Mouse (Mus musculus) brain, adult 2 months (tissue): ENCODE results near the gene Dhx37.
"Not testable (repeated sequence)": the region's sequence is repeated elsewhere in the genome, so short reads cannot be mapped to it uniquely, and the experiment has no call there.

Experiments used
- DNase-seq: peaks from one replicate; pipeline ENCODE4 v3.0.0; 2011; ENCODE audit warnings: low read depth, low spot score

The Dhx37 gene

GRCm38 (mm10) chr5:125448631-125449030 lies 14.7 kb upstream of the Dhx37 start:
- DNase-seq, result no peak

DNA sequence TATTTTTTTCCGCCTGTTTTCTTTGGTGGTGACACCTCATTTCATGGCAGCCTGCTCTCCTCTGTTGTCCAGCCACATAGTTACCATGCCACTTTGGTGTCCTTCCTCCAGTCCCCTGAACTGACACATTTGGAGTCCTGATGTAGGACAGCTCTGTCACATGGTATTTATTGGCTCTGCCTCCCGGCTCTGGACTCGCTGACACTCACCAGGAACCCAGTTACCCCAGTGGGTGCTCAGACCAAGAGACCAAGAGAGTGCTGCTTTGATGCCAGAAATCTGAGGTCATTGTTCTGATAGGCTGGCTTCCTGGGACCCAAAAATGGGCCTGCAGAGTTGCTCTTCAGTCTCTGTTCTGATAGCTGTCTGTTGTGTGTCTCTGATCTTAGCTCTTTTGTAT lies 14.1 kb upstream of the Dhx37 start:
- no peak for DNase-seq

- peak; percentile 70 for DNase-seq
Observed at GRCm38 (mm10) chr5:125446344-125446743, 12.4 kb upstream of the Dhx37 start.

- no peak for DNase-seq
Observed at GRCm38 (mm10) chr5:125444554-125444953, 10.6 kb upstream of the Dhx37 start.

DNA sequence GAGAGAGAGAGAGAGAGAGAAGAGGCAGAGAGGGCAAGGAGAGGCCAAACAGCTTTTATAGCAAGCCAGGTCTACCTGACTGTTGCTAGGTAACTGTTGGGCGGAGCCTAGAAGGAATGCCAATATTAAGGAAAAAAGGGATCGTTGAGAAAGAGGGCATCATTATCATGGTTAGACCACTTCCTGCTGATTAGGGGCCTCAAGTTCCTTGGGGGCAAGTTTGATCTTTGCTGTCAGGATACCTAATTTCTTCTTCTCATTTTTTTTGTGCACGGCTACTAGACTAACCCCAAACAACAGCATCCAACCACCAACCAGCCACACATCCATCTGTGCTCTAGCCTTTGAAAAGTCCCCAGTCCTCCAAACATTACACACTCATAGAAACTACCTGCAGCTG lies 10.0 kb upstream of the Dhx37 start:
- DNase-seq, result no peak

- no peak for DNase-seq
Observed at GRCm38 (mm10) chr5:125443335-125443734, 9.4 kb upstream of the Dhx37 start.

- no peak for DNase-seq
Observed at GRCm38 (mm10) chr5:125442136-125442995, 8.4 kb upstream of the Dhx37 start.

DNA sequence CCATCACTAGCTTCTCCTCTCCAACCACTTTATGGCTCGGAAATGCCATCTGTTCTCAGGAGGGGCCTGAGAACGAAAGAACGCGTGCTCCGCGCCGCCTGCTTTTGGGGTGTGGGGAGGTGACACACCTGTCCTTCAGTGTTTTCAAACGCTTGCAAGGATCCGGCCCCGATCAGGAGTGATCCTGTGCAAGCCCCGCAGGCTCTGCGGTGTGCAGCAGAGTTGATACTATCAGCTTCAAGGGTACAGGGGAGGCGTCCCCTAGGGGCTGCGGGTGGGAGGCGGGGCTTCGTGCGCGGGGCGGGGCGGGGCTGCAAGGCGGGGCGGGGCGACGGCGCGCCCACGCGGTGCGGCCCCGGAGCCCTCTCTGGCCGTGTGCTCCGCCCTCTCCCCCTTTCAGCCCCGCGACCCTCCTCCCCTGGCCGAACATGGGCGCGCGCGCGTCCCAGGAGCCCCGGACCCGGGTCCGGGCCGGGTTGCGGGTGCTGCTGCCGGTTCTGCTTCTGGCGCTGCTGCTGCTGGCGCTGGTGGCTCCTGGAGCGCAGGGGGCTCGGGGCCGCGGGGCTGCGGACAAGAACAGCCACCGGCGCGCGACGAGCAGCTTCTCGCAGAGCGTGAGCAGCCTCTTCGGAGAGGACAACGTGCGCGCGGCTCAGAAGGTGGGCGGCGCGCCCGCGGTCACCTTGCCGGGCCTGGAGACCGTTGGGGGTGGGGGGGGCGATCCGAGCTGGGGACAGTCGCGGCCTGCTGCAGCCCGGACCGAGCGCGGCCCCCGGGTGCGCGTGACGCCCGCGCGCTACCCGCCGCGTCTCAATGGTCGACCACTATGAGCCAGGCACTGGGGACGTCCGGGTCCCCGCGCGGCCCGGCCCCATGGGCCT lies 7.6 kb upstream of the Dhx37 start, which contains the start of gene Bri3bp:
Gene Bri3bp (plus strand): TSS at position 335 of the 881 bp plus-strand sequence.
- peak; percentile 67 for DNase-seq

DNA sequence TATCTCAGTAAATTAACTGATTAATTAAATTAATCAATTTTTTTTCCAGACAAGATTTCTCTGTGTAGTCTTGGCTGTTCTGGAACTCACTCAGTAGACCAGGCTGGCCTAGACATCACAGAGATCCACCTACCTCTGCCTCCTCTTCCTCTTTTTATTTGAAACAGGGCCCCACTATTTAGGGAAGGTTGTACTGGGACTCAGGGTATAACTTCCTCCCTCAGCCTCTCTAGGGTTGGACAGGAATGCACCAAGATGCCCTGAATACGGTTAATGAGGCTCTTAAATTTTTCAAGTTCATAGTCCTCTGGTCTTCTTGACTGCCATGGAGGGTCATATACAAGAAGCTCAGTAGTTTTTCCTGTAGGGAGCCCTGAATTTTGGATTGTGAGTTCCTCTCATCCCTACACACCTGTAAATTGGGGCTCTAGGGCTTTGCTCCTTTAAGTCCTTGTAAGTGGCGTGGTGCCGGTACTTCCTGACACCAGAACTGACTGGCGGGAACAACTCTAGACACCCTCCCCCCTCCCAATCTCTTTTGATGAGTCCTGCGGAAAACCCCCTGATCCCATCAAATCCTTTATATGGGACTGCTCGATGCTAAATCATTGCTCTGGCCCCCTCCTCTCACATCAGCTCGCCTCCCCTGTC lies 6.8 kb upstream of the Dhx37 start:
- DNase-seq, result no peak

DNA sequence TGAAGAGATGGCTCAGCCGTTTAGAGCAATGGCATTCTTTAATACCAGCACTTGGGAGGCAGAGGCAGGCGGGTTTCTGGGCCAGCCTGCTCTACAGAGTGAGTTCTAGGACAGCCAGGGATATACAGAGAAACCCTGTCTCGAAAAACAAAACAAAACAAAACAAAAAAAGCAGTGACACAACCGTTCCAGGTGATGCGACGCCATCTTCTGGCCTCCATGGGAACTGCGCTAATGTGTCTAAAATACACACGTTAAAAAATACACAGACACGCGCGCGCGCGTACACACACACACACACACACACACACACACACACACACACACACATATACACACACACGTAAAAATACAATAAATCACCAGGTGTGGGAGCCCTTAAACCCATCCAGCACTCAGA lies 426 bp upstream of the Dhx37 start:
- not testable (repeated sequence) for DNase-seq

- DNase-seq, result not testable (repeated sequence)
Observed at GRCm38 (mm10) chr5:125432324-125432723, 1.6 kb downstream of the Dhx37 start.

DNA sequence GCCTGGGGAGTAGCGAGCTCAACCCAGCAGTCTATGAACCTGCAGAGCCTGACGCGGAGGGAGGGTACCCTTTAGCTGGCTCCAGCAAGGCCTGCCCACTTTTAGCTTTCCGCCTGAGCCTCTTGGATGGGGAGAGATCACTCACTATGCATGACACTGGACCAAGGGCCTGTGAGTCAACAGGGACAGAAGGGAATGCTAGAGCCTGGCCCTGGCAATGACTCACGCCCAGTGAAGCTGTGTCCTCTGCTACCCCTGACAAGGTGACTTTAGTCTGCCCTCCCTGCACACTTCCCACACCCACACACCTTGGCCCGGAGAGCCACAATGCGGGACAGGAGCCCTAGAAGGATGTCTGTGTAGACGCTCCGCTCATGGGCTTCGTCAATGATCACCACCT lies 7.6 kb downstream of the Dhx37 start:
- no peak for DNase-seq

GRCm38 (mm10) chr5:125425698-125426276 lies 8.1 kb downstream of the Dhx37 start:
- no peak for DNase-seq

GRCm38 (mm10) chr5:125419124-125419523 lies 14.8 kb downstream of the Dhx37 start:
- DNase-seq, result no peak

DNA sequence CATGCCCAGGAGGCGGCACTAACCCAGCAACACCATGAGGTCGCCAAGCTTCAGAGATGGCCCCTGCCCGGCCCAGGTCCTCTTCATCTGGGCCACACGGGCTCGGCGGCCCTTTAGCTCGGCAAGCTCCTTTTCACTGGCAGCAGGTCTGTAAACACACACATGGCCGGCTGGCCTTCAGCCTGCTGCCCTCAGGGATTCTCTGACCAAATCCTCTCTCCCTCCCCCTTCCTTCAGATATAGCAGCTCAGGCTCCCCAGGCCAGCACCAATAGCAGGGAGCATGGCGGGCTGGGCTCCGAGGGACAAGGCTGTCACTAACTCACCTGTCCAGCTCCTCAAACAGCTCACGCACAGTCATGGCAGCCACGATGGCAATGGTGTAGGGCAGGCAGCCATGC lies 15.3 kb downstream of the Dhx37 start:
- DNase-seq, result peak; percentile 75

DNA sequence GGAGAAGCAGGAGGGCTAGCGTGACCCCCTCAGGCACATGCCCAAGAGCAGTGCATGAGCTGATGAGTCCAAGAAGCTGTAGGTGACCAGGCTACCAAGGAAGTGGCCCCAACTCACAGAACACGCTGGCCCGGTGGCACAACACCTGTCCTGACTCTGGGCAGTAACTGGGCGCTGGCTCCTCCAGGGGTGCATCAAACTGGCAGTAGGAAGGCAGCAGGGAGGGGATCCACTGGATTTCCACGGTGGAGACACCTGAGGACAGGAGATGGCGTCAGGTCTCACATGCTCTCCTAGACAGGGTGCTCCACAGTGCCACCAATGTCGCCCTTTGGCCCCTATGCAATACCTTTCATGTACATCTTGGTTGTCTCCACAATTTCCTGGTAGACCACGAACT lies 17.7 kb downstream of the Dhx37 start:
- no peak for DNase-seq

DNA sequence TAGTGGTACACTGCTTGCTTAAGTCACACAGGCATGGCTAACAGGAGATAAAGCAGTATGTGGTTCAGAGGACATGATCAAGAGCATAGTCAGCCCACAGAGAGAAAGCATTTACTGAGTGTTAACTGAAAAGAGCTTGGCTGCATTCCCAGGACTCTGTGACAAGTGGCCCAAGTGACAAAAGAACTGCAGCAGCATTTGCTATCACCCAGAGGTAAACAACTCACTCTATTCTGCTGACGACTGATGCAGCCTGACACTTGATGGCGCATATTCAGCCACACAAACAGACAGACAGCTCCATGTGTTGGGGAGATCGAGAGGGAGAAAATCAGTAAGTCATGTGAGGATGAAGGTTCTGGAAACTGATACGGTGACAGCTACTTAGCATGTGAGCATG lies 20.2 kb downstream of the Dhx37 start:
- peak; percentile 64 for DNase-seq

DNA sequence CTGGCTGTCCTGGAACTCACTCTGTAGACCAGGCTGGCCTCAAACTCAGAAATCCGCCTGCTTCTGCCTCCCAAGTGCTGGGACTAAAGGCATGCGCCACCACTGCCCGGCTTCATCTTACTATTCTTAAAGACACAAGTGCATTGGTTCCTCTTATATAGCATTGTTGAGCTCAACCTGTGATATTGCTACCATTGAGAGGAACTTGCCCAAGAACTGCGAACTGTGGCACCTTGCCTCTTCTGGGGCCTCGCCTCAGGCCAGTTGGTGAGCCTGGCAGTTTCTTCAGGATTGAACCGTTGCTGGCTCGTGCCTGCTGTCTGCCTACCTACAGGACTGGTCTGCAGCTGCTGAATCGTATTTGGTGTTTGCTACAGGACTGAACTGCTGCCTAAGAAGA lies 21.4 kb downstream of the Dhx37 start:
- not testable (repeated sequence) for DNase-seq

DNA sequence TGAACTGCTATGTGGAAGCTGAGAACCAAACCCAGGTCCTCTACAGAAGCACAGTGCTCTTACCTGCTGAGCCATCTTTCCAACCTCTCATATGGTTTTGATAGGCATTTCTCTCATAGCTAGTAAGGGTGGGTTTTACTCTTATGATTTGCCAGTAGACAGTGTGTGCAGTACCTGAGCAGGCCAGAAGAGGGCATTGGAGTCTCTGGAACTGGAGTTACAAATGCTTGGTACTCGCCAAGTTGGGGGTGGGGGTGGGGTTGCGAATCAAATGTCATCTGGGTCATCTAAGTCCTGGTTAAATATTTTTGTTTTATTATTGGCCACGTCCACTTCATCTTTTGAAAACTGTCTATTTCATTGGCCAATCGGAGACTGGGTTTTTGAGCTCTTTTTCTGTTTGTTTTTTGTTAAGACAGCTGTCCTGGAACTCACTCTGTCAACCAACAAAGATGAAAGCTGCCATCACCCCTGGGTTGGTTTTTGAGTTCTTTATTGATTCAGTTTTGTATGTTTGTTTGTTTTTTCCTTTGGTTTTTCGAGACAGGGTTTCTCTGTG lies 21.9 kb downstream of the Dhx37 start:
- peak; percentile 80 for DNase-seq

DNA sequence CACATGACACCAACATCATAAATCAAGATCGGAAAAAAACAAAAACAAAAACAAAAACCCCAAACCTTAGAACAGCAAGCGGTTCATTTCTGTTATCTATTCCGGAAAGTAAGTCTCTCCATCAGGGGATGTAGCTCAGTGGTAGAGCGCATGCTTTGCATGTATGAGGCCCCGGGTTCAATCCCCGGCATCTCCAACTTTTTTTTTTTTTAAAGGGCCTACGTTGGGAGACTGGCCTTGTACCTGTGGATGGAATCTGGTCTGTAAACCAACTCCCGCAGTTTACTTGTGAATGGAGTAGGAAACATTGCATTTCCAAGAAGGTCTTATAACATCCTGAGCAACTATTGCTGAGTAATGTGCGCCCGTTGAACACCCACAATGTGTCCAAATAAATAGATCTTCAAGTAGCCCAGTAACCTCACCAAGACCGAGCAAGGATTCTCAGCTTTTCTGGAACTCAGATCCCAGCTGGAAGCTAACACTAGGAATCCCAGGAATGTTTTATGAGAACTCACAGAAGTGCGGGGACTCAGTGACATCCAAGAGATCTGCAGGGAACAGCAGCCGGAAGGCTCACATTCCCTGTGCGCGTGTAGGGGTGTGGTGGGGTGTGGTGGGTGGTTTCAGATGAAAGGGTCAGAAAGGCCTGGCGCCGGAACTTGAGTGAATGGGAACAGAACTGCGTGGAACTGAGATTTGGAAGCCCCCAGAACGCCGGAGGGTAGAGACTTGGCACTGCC lies 24.4 kb downstream of the Dhx37 start:
- DNase-seq, result peak; percentile 59

GRCm38 (mm10) chr5:125408842-125409241 lies 25.1 kb downstream of the Dhx37 start:
- DNase-seq, result peak; percentile 82
